Mouse (Mus musculus): Measurements from ENCODE around the gene Fam129b. TPM values are rescaled to one million over a fixed set of nuclear protein-coding genes. Genes with fewer than 3 reads are reported as not detected.

The Fam129b gene
- polyA plus RNA-seq, 1 experiment: 142 TPM

DNA sequence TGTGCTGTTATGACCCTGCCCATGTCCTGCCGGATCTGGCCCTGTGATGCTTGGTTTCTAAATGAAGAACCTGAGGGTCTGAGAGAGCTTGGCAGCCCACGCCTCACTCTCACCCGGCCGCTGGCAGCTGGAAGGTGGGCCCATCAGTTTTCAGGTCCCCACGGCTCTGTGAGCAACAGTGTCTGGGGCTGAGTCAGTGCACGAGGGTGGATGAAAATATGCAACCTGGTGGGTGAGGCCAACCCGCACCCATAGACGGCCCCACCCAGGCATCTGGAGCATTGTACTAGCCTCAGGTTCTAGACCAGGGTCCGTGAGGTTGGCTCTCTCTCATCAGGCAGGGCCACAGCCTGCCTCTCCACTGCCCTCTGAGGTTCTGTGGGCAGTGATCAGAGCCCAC, 26.2 kb downstream of the Fam129b start:
- no peak overlapping the region for H3K27ac ChIP-seq (ENCODE audit: insufficient read depth, low read length)
- H3K4me1 ChIP-seq (ENCODE audit: control insufficient read depth, insufficient read depth, low read length): peaks cover 11% of the 10 kb centered on the region
- no peak overlapping the region for H3K4me3 ChIP-seq (ENCODE audit: insufficient read depth, low read length)
- TF ChIP-seq CTCF (IDR thresholded peaks at IDR 0.05; ENCODE audit: borderline replicate concordance, insufficient read depth, low read length) (no peak), POLR2A (IDR thresholded peaks at IDR 0.05; ENCODE audit: low read depth, low read length) (no peak)

DNA sequence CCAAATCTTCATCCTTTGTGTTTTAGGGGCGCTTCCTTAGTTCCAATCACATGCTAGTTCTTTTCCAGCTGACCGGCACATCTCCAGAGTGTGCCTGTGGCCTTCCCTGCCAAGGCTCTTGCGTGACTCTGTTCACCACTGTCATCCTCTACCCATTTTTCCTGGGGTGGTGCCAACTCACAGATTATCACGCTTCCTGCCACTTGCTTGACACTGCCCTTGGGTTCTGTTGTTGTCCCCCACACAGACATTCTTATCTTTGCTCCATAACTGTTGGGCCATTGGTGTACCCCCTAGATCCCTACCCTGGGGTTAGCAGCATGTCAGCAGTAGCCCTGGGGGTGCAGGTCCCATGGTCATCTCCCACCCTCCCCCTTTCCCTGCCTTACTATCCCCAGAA, 27.6 kb downstream of the Fam129b start:
- peaks cover 10% of the 10 kb centered on the region for H3K4me1 ChIP-seq (ENCODE audit: control insufficient read depth, insufficient read depth, low read length)
- H3K4me3 ChIP-seq (ENCODE audit: insufficient read depth, low read length): no peak overlapping the region
- no peak overlapping the region for H3K27ac ChIP-seq (ENCODE audit: insufficient read depth, low read length)
- no peak for TF ChIP-seq CTCF (IDR thresholded peaks at IDR 0.05; ENCODE audit: borderline replicate concordance, insufficient read depth, low read length)
- TF ChIP-seq POLR2A (IDR thresholded peaks at IDR 0.05; ENCODE audit: low read depth, low read length): no peak

DNA sequence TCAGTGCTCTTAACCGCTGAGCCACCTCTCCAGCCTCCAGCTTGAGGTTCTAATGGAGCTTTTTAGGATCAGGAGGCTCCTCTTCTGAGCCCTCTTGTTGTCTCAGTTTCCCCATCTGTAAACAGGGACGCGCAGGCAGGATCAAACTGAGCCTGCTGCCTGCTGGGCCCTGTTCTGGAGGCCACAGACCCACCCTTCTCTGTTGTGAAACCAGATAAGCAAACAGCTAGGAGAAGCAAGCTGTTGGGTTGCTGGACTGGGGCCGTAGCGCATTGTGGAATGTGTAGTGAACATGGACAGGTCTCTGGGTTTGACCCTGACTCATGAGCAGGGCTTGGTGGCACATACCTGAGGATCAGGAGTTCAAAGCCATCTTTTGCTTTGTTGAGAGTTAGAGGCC, 28.7 kb downstream of the Fam129b start:
- peaks cover 10% of the 10 kb centered on the region for H3K4me1 ChIP-seq (ENCODE audit: control insufficient read depth, insufficient read depth, low read length)
- no peak overlapping the region for H3K4me3 ChIP-seq (ENCODE audit: insufficient read depth, low read length)
- TF ChIP-seq CTCF (IDR thresholded peaks at IDR 0.05; ENCODE audit: borderline replicate concordance, insufficient read depth, low read length): no peak
- TF ChIP-seq POLR2A (IDR thresholded peaks at IDR 0.05; ENCODE audit: low read depth, low read length): no peak
- no peak overlapping the region for H3K27ac ChIP-seq (ENCODE audit: insufficient read depth, low read length)

- TF ChIP-seq POLR2A (IDR thresholded peaks at IDR 0.05; ENCODE audit: low read depth, low read length): no peak
- TF ChIP-seq CTCF (IDR thresholded peaks at IDR 0.05; ENCODE audit: borderline replicate concordance, insufficient read depth, low read length): no peak
- Histone ChIP-seq H3K4me1 (ENCODE audit: control insufficient read depth, insufficient read depth, low read length) (peaks cover 10% of the 10 kb centered on the region), H3K4me3 (ENCODE audit: insufficient read depth, low read length) (no peak overlapping the region), H3K27ac (ENCODE audit: insufficient read depth, low read length) (no peak overlapping the region)
Measured at GRCm38 (mm10) chr2:32905297-32905696, 29.4 kb downstream of the Fam129b start.

DNA sequence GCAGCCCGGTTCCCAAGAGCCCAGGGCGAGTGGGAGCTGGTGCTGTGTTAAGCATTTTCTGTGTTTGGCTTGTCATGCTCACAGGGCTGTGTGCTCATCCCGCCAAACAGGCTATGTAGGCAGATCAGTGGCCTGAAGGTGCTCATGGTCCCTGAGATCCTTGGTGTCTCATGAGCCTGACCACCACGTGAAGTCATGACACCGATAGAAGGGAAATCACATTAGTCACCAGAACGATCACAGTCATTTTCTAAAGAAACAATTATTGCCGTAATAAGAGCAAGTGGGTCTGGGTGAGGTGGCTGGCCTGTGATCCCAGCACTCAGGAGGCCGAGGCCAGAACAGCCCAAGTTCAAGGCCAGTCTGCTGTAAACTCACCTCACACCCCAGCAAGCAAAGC, 31.5 kb downstream of the Fam129b start:
- no peak for TF ChIP-seq CTCF (IDR thresholded peaks at IDR 0.05; ENCODE audit: borderline replicate concordance, insufficient read depth, low read length)
- TF ChIP-seq POLR2A (IDR thresholded peaks at IDR 0.05; ENCODE audit: low read depth, low read length): no peak
- H3K4me3 ChIP-seq (ENCODE audit: insufficient read depth, low read length): no peak overlapping the region
- no peak overlapping the region for H3K27ac ChIP-seq (ENCODE audit: insufficient read depth, low read length)
- peaks cover 10% of the 10 kb centered on the region for H3K4me1 ChIP-seq (ENCODE audit: control insufficient read depth, insufficient read depth, low read length)

DNA sequence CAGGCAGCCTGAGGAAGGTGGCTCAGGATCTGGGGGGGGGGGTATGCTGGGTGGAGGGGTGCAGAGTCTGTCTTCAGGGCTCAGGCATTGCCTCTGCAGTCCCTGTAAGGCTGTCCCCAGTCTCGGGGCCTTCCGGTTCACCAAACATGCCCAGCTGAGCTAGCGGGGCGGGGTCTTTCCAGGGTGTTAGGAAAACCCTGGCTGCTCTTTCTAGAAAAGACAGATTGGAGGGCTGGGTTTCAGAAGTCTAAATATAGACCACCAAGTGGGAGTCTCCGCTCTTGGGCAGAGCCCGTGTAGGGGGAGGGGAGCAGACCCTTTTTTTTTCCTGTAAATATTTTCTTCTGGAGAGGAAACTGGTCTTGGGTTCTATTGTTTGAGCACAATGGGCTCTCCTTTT, 32.4 kb downstream of the Fam129b start:
- TF ChIP-seq POLR2A (IDR thresholded peaks at IDR 0.05; ENCODE audit: low read depth, low read length): no peak
- TF ChIP-seq CTCF (IDR thresholded peaks at IDR 0.05; ENCODE audit: borderline replicate concordance, insufficient read depth, low read length): no peak
- Histone ChIP-seq H3K4me1 (ENCODE audit: control insufficient read depth, insufficient read depth, low read length) (peaks cover 10% of the 10 kb centered on the region), H3K4me3 (ENCODE audit: insufficient read depth, low read length) (no peak overlapping the region), H3K27ac (ENCODE audit: insufficient read depth, low read length) (peak overlapping the region; percentile 19; the same call in 1 of the 2 replicates)

DNA sequence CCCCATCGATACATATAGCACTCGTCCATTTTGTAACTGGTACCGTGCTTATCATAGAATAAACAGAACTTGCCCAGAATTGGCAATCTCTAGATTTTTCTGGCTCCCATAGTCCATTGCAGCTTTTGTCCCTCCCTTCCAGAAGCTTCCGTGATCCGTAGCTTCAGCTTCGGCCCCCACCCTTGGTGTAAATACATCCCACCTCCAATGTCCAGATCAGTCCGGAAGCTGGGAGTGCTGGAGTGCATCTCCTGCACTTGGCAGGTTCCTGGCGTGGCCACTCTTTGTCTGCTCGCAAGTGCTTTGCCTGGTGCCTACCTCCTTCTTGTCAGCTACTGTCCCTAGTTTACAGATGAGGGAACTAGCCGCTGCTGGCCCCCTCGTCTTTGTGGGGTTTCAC, 32.9 kb downstream of the Fam129b start:
- TF ChIP-seq CTCF (IDR thresholded peaks at IDR 0.05; ENCODE audit: borderline replicate concordance, insufficient read depth, low read length): no peak
- no peak for TF ChIP-seq POLR2A (IDR thresholded peaks at IDR 0.05; ENCODE audit: low read depth, low read length)
- H3K4me3 ChIP-seq (ENCODE audit: insufficient read depth, low read length): no peak overlapping the region
- H3K4me1 ChIP-seq (ENCODE audit: control insufficient read depth, insufficient read depth, low read length): peaks cover 5% of the 10 kb centered on the region
- H3K27ac ChIP-seq (ENCODE audit: insufficient read depth, low read length): peak overlapping the region; percentile 13; the same call in 1 of the 2 replicates

DNA sequence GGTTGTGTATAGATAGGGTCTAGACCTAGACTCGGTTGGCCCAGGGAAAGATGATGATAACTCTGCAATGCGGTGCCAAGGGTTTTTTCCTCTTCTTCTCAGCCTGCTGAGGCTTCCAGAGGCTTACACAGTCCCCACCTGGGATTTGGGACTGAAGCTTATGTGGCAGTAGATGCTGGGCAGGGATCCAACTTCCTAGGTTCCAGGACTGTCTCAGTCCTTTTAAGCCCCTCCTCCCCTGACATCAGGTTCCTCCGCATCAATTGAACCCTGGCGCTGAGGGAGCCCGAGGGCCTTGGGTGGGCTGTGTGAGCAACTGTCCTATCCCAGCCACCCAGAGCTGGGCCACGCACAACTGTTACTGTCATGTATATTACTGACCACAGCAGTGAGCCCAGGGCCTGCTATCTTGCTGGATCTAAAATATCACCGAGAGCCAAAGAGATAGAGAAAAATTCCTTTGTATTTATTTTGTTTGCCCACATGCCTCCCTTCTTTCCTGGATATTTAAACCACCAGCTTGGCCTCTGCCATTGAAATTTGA, 35.8 kb downstream of the Fam129b start:
- H3K27ac ChIP-seq (ENCODE audit: insufficient read depth, low read length): no peak overlapping the region
- H3K4me3 ChIP-seq (ENCODE audit: insufficient read depth, low read length): no peak overlapping the region
- H3K4me1 ChIP-seq (ENCODE audit: control insufficient read depth, insufficient read depth, low read length): peaks cover 15% of the 10 kb centered on the region
- TF ChIP-seq POLR2A (IDR thresholded peaks at IDR 0.05; ENCODE audit: low read depth, low read length) (no peak), CTCF (IDR thresholded peaks at IDR 0.05; ENCODE audit: borderline replicate concordance, insufficient read depth, low read length) (no peak)

DNA sequence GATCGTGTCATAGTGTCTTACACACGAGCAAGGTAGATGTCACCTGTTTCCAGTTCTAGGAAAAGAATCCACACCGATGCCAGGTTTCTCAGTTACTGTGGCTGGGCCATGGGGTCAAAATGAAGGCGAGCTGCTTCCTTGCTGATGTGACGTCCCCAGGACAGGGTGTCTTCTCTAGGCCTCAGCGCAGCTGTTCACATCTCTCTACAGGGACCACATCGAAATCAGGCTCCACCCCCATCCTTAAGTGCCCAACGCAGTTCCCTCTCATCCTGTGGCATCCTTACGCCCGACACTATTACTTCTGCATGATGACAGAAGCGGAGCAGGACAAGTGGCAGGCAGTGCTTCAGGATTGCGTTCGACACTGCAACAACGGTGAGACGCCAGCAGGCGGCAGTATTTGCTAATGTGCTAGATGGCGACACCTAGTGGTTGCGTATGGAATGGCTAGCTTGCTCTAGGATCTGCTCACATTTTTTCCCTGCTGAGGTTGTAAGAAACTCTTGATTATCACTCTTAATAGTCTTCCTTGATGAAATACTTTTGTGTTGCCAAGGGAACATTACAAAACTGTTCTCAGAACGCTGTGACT, 36.4 kb downstream of the Fam129b start:
- H3K27ac ChIP-seq (ENCODE audit: insufficient read depth, low read length): 0 out of 2 replicates have a peak overlapping the region, but pooled peaks have one; percentile 4
- H3K4me1 ChIP-seq (ENCODE audit: control insufficient read depth, insufficient read depth, low read length): peaks cover 16% of the 10 kb centered on the region
- TF ChIP-seq CTCF (IDR thresholded peaks at IDR 0.05; ENCODE audit: borderline replicate concordance, insufficient read depth, low read length) (peak; percentile 100), POLR2A (IDR thresholded peaks at IDR 0.05; ENCODE audit: low read depth, low read length) (no peak)
- H3K4me3 ChIP-seq (ENCODE audit: insufficient read depth, low read length): no peak overlapping the region

GRCm38 (mm10) chr2:32914362-32914761, 38.4 kb downstream of the Fam129b start:
- TF ChIP-seq CTCF (IDR thresholded peaks at IDR 0.05; ENCODE audit: borderline replicate concordance, insufficient read depth, low read length) (no peak), POLR2A (IDR thresholded peaks at IDR 0.05; ENCODE audit: low read depth, low read length) (no peak)
- peaks cover 19% of the 10 kb centered on the region for H3K4me1 ChIP-seq (ENCODE audit: control insufficient read depth, insufficient read depth, low read length)
- H3K4me3 ChIP-seq (ENCODE audit: insufficient read depth, low read length): no peak overlapping the region
- peak overlapping the region; percentile 99 for H3K27ac ChIP-seq (ENCODE audit: insufficient read depth, low read length)
